Mouse (Mus musculus) urinary bladder, postnatal 4 days (tissue): ENCODE data around the gene Zc3h4.

Experiments used
- DNase-seq, 2 experiments: peaks; one replicate each; pipeline ENCODE4 v3.0.0; 2021 to 2022; ENCODE audit warnings: low spot score in 2 of 2

Gene Zc3h4

GRCm38 (mm10) chr7:16476600-16476989, 75.9 kb downstream of the Zc3h4 start:
- no peak for DNase-seq

DNA sequence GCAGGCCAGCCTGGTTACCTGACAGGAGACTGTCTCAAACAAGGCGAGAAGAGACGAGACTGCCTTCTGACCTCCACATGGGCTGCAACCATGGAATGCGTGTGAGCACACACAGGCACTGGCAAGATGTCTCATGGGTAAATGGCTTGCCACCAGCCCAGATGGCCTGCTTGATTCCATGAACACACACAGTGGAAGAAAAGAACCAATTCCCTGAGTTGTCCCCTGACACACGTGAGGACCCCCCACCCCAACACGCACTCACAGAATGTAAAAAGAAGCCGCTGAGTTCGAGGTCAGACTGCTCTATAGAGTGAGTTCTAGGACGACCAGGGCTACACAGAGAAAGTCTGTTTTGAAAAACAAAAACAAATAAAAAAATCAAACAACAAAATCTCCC, 76.9 kb downstream of the Zc3h4 start, which contains the start of gene Npas1:
TSS of gene Npas1 (minus strand) at position 101 of the 400 bp plus-strand sequence.
- DNase-seq, result no peak
